Mouse (Mus musculus) G1E (cell line): Measurements from ENCODE around the gene Btg3. TPM values are rescaled to one million over a fixed set of nuclear protein-coding genes. Genes with fewer than 3 reads are reported as not detected.

ENCODE experiments used
- ATAC-seq: 2 replicates; pipeline ENCODE4 v1.8.0; 2016; ENCODE audit warnings: mild to moderate bottlenecking; ENCODE audit not compliant: insufficient number of reproducible peaks, poor library complexity, low FRiP score, severe bottlenecking; ENCODE audit errors: extremely low read depth
- DNase-seq: peaks from one replicate; pipeline ENCODE4 v3.0.0; 2012; ENCODE audit warnings: low spot score
- H3K27me3 ChIP-seq: 2 replicates; pipeline ENCODE4 v1.6.1; 2012; ENCODE audit warnings: mild to moderate bottlenecking, low read length, inconsistent platforms; ENCODE audit not compliant: insufficient read depth
- H3K36me3 ChIP-seq: replicated peaks from 2 replicates; pipeline ENCODE3; 2012; ENCODE audit warnings: mild to moderate bottlenecking, inconsistent platforms
- H3K4me1 ChIP-seq: 2 replicates; pipeline ENCODE4 v1.6.1; 2012; ENCODE audit warnings: low read depth, low read length, inconsistent platforms, mixed read lengths; ENCODE audit not compliant: insufficient read depth
- H3K4me3 ChIP-seq: 2 replicates; pipeline ENCODE4 v1.5.1; 2012; ENCODE audit warnings: low read depth, mild to moderate bottlenecking, inconsistent platforms, low read length, moderate library complexity, mixed read lengths
- H3K9me3 ChIP-seq: replicated peaks from 2 replicates; pipeline ENCODE4 v1.6.1; 2012; ENCODE audit warnings: inconsistent platforms
- CTCF ChIP-seq: IDR thresholded peaks from 2 replicates; pipeline ENCODE4 v1.5.1; 2012; ENCODE audit warnings: low read depth, low read length, inconsistent platforms, mixed read lengths
- GATA1 ChIP-seq: IDR thresholded peaks from 2 replicates; pipeline ENCODE4 v1.6.1; 2012; ENCODE audit warnings: borderline replicate concordance, low read length, inconsistent platforms, mixed read lengths
- GATA2 ChIP-seq: IDR thresholded peaks from 2 replicates; pipeline ENCODE4 v1.6.1; 2012; ENCODE audit warnings: low read depth, low read length, inconsistent platforms, borderline replicate concordance
- POLR2AphosphoS5 ChIP-seq: IDR thresholded peaks from 2 replicates; pipeline ENCODE4 v1.6.1; 2012; ENCODE audit warnings: low read depth, low read length, inconsistent platforms; ENCODE audit not compliant: insufficient replicate concordance
- TAL1 ChIP-seq: conservative IDR thresholded peaks from 2 replicates; pipeline ENCODE4 v1.6.1; 2012; ENCODE audit warnings: low read depth, low read length, inconsistent platforms, mixed read lengths
- polyA plus RNA-seq: library from polyadenylated mRNA; stranded (reverse); fragments of >175 nt; gene quantifications from 2 replicates; pipeline ENCODE4 v1.2.3, GENCODE M21; 2012
- total RNA-seq, 2 experiments: library from RNA; stranded (forward) in 1 of 2; stranded (reverse) in 1 of 2; fragments of 200-1000 nt in 1 of 2; fragments of >200 nt in 1 of 2; fragmentation: Nextera tagmentation in 1 of 2; gene quantifications; 2 replicates each; pipeline ENCODE4 v1.2.3; 2014 to 2017

The Btg3 gene
- total and polyA plus RNA-seq, 3 experiments: 11.1 to 37.2 (median 13.3) TPM

GRCm38 (mm10) chr16:78399423-78399822 is 22.4 kb upstream of the Btg3 start:
- DNase-seq (no peak), ATAC-seq (no peak)
- TF ChIP-seq TAL1: no peak
- no peak for TF ChIP-seq GATA1
- no peak for TF ChIP-seq GATA2
- no peak for TF ChIP-seq CTCF
- Histone ChIP-seq H3K4me1 (no peaks in the 10 kb centered on the region), H3K9me3 (0 out of 2 replicates have a peak, but pooled peaks cover 2% of the 10 kb centered on the region), H3K27me3 (no peaks in the 10 kb centered on the region), H3K4me3 (no peak overlapping the region), H3K36me3 (no peaks in the 10 kb centered on the region)

- no peaks in the 10 kb centered on the region for H3K36me3 ChIP-seq
- H3K4me1 ChIP-seq: no peaks in the 10 kb centered on the region
- no peak for TF ChIP-seq GATA2
- peaks cover 4% of the 10 kb centered on the region for H3K9me3 ChIP-seq
- H3K27me3 ChIP-seq: no peaks in the 10 kb centered on the region
- H3K4me3 ChIP-seq: no peak overlapping the region
- DNase-seq (no peak), ATAC-seq (no peak)
These were observed 21.7 kb upstream of the Btg3 start for GRCm38 (mm10) chr16:78398734-78399133.

GRCm38 (mm10) chr16:78391354-78391753 is 14.4 kb upstream of the Btg3 start:
- Histone ChIP-seq H3K4me1 (no peaks in the 10 kb centered on the region), H3K4me3 (no peak overlapping the region), H3K9me3 (peaks cover 4% of the 10 kb centered on the region), H3K36me3 (no peaks in the 10 kb centered on the region), H3K27me3 (0 out of 2 replicates have a peak, but pooled peaks cover 2% of the 10 kb centered on the region)
- TF ChIP-seq CTCF (no peak), GATA2 (no peak), TAL1 (no peak), POLR2AphosphoS5 (no peak), GATA1 (no peak)
- no peak for ATAC-seq
- no peak for DNase-seq

- H3K36me3 ChIP-seq: no peaks in the 10 kb centered on the region
- ATAC-seq: no peak
- TF ChIP-seq GATA2 (no peak), POLR2AphosphoS5 (no peak), CTCF (no peak), TAL1 (no peak), GATA1 (no peak)
- no peak for DNase-seq
- peaks cover 4% of the 10 kb centered on the region for H3K9me3 ChIP-seq
- H3K4me3 ChIP-seq: no peak overlapping the region
- H3K4me1 ChIP-seq: no peaks in the 10 kb centered on the region
- 0 out of 2 replicates have a peak, but pooled peaks cover 2% of the 10 kb centered on the region for H3K27me3 ChIP-seq
These were observed 13.0 kb upstream of the Btg3 start for GRCm38 (mm10) chr16:78389986-78390385.

GRCm38 (mm10) chr16:78389122-78389521 is 12.1 kb upstream of the Btg3 start:
- TF ChIP-seq GATA1 (no peak), GATA2 (no peak), TAL1 (no peak), CTCF (no peak), POLR2AphosphoS5 (no peak)
- Histone ChIP-seq H3K36me3 (no peaks in the 10 kb centered on the region), H3K4me1 (no peaks in the 10 kb centered on the region), H3K9me3 (peaks cover 4% of the 10 kb centered on the region), H3K27me3 (0 out of 2 replicates have a peak, but pooled peaks cover 2% of the 10 kb centered on the region), H3K4me3 (no peak overlapping the region)
- ATAC-seq (no peak), DNase-seq (no peak)

GRCm38 (mm10) chr16:78378493-78378892 is 1.5 kb upstream of the Btg3 start:
- Histone ChIP-seq H3K4me1 (peaks cover 13% of the 10 kb centered on the region), H3K27me3 (no peaks in the 10 kb centered on the region), H3K9me3 (no peaks in the 10 kb centered on the region), H3K36me3 (peaks cover 3% of the 10 kb centered on the region), H3K4me3 (no peak overlapping the region)
- DNase-seq (no peak), ATAC-seq (no peak)
- TF ChIP-seq GATA1: no peak

GRCm38 (mm10) chr16:78375821-78376691 is 936 bp downstream of the Btg3 start:
- Histone ChIP-seq H3K36me3 (peaks cover 13% of the 10 kb centered on the region), H3K4me1 (peaks cover 29% of the 10 kb centered on the region), H3K27me3 (no peaks in the 10 kb centered on the region), H3K4me3 (peak overlapping the region; percentile 91), H3K9me3 (no peaks in the 10 kb centered on the region)
- peak; percentile 62 for DNase-seq
- ATAC-seq: peak; percentile 35
- TF ChIP-seq CTCF: no peak
- no peak for TF ChIP-seq POLR2AphosphoS5
- no peak for TF ChIP-seq GATA1
- TF ChIP-seq GATA2: no peak
- TF ChIP-seq TAL1: no peak
